Comparison of ENCODE assay signal across 14 mouse cellular contexts in the genomic region with DNA sequence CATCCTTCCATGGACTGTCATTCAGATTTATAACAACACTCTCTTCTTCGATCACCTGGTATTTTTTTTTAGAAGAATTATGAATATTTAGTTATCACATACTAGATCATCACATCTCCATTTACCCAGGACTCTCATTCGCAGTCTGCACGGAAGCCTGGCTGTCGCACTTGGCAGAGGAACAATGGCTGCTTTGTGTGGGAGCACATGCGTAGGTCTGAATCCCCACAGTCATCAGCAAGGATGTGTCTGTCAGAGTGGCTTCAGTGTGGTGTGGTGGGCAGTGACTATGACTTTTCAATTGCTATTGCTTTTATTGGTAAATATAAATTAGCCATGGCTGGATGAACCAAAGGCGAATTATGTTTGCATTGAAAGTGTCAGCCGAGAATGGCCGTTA. TPM values are rescaled to one million over a fixed set of nuclear protein-coding genes. Genes with fewer than 3 reads are reported as not detected.
A peak's percentile ranks its signal among the peaks of the same experiment; 100 is the strongest.
DNase-seq lines count a peak whose midpoint lies in the region; ATAC-seq lines count a peak whose summit lies in the region.
"Had no signal": no experiment of that assay in that cellular context is flagged by ENCODE, and none has a peak within 500 bp of the region (broad histone marks: within the 10 kb centered on the region; RNA-seq: fewer than 3 reads in every experiment).

No protein-coding gene starts in this region.

- no peak overlapping the region for H3K27ac ChIP-seq in forebrain, embryonic 16.5 days (ENCODE audit: low read length)
- no peak overlapping the region for H3K27ac ChIP-seq in neural tube, embryonic 14.5 days (ENCODE audit: low read depth, low read length)
- H3K27ac ChIP-seq: embryonic facial prominence, embryonic 12.5 days; macrophage had no signal

- DNase-seq in frontal cortex, postnatal 25 days (ENCODE audit: low spot score in 2 of 2): no peak
- DNase-seq in layer of hippocampus, postnatal 14 days (ENCODE audit: low spot score in 2 of 2): peak; percentile 52 to 83
- no peak for DNase-seq in thymus, postnatal 36 days
- DNase-seq in lung, postnatal 4 days: no peak
- DNase-seq in gastrocnemius, postnatal 10 days: no peak
- DNase-seq: cerebellum, adult 8-10 months had no signal

- H3K4me1 ChIP-seq in forebrain, embryonic 16.5 days (replicated peaks; ENCODE audit: control insufficient read depth, insufficient read depth, low read length): peaks cover 9% of the 10 kb centered on the region; the same call in 1 of the 2 replicates
- peaks cover 9% of the 10 kb centered on the region; the same call in 1 of the 2 replicates for H3K4me1 ChIP-seq in neural tube, embryonic 14.5 days (ENCODE audit: control insufficient read depth, insufficient read depth, low read length)

- H3K36me3 ChIP-seq in forebrain, embryonic 16.5 days (ENCODE audit: control insufficient read depth, insufficient read depth): no peaks in the 10 kb centered on the region
- no peaks in the 10 kb centered on the region for H3K36me3 ChIP-seq in neural tube, embryonic 14.5 days (ENCODE audit: control insufficient read depth, insufficient read depth, low read length)
- H3K36me3 ChIP-seq: embryonic facial prominence, embryonic 12.5 days had no signal

- ATAC-seq in frontal cortex, adult (ENCODE audit: low TSS enrichment): peak; percentile 76
- peak; percentile 67 for ATAC-seq in forebrain, embryonic 16.5 days
- ATAC-seq in neural tube, embryonic 14.5 days (ENCODE audit: low read depth): peak; percentile 76; the same call in 1 of the 2 replicates

- H3K4me2 ChIP-seq in forebrain, embryonic 16.5 days (ENCODE audit: low read length): no peak overlapping the region
- no peak overlapping the region for H3K4me2 ChIP-seq in neural tube, embryonic 14.5 days (ENCODE audit: low read depth, low read length)
- H3K4me2 ChIP-seq: embryonic facial prominence, embryonic 12.5 days; heart, embryonic 11.5 days; liver, embryonic 11.5 days had no signal

- no peak overlapping the region for H3K9ac ChIP-seq in forebrain, embryonic 16.5 days (replicated peaks; ENCODE audit: low read depth, low read length)
- H3K9ac ChIP-seq in neural tube, embryonic 14.5 days (replicated peaks; ENCODE audit: low read depth, low read length): no peak overlapping the region
- H3K9ac ChIP-seq: embryonic facial prominence, embryonic 12.5 days had no signal

- no peaks in the 10 kb centered on the region for H3K27me3 ChIP-seq in forebrain, embryonic 16.5 days (replicated peaks; ENCODE audit: control insufficient read depth, insufficient read depth, low read length)
- no peaks in the 10 kb centered on the region for H3K27me3 ChIP-seq in neural tube, embryonic 14.5 days (ENCODE audit: control insufficient read depth, insufficient read depth, low read length)
- H3K27me3 ChIP-seq: embryonic facial prominence, embryonic 12.5 days had no signal

- H3K9me3 ChIP-seq in forebrain, embryonic 16.5 days (ENCODE audit: control insufficient read depth, low read length): no peaks in the 10 kb centered on the region
- H3K9me3 ChIP-seq in neural tube, embryonic 14.5 days (ENCODE audit: control insufficient read depth, low read length): no peaks in the 10 kb centered on the region
- H3K9me3 ChIP-seq: embryonic facial prominence, embryonic 12.5 days had no signal

- WGBS in forebrain, embryonic 16.5 days: 52% methylated on average over 8 of the region's 8 CpGs
- WGBS in neural tube, embryonic 14.5 days: 51% methylated on average over 8 of the region's 8 CpGs

- no peak overlapping the region for H3K4me3 ChIP-seq in forebrain, embryonic 16.5 days (replicated peaks; ENCODE audit: low read length)
- H3K4me3 ChIP-seq in neural tube, embryonic 14.5 days (ENCODE audit: low read depth, low read length): no peak overlapping the region
- H3K4me3 ChIP-seq: embryonic facial prominence, embryonic 12.5 days had no signal

RNA-seq across cellular contexts. Expression of gene St8sia1, which starts 23.2 kb away (rescaled TPM):
- polyA plus RNA-seq in forebrain, embryonic 16.5 days (2015; fragmentation: Nextera tagmentation; extraction: Ambion mirVana): 6.4 and 6.7 TPM in 2 replicates
- 10 to 100 TPM; 29.7 to 32.2 TPM for total RNA-seq in layer of hippocampus, postnatal 14 days (2021)
- polyA plus RNA-seq in neural tube, embryonic 14.5 days (2014; fragmentation: Nextera tagmentation; extraction: Ambion mirVana): 8.2 and 9.5 TPM in 2 replicates
- total RNA-seq in gastrocnemius, postnatal 10 days (2021): under 1 TPM; 0.27 to 0.42 TPM
- total RNA-seq: MEL had no signal

Comparison
In these comparisons a context has a peak if more than half of its experiments do, and no peak if none do; other contexts are left out.
1. DNase-seq: peak in layer of hippocampus, postnatal 14 days (2 of 2); none in frontal cortex, postnatal 25 days (0 of 2), thymus, postnatal 36 days (0 of 2), lung, postnatal 4 days (0 of 2) and gastrocnemius, postnatal 10 days (single experiment).
2. RNA of gene St8sia1, which starts 23.2 kb away (total RNA-seq): 29.7 to 32.2 TPM in layer of hippocampus, postnatal 14 days; 0.27 to 0.42 TPM in gastrocnemius, postnatal 10 days; every median in the first group is over 10 times any median in the second.
3. Peak in every context shown above with its lines, with median percentiles within 50 percentile points of each other: ATAC-seq.